Mouse (Mus musculus) spleen, adult 2 months (tissue): ENCODE measurements around the gene Gm12394. TPM values are rescaled to one million over a fixed set of nuclear protein-coding genes. Genes with fewer than 3 reads are reported as not detected.

Experiments used
- DNase-seq, 2 experiments: peaks; one replicate each; pipeline versions ENCODE4 v3.0.0 to v3.0.0-alpha.2; 2012 to 2021; ENCODE audit warnings: low spot score in 2 of 2, low read depth in 1 of 2
- H3K27ac ChIP-seq: fragments of 200-500 bp; 2 replicates; pipeline ENCODE4 v1.5.1; 2012; ENCODE audit warnings: low read length, inconsistent platforms; ENCODE audit not compliant: insufficient read depth
- H3K27me3 ChIP-seq: fragments of 200-500 bp; 2 replicates; pipeline ENCODE4 v1.6.1; 2012; ENCODE audit warnings: mild to moderate bottlenecking, moderate library complexity, low read length, inconsistent platforms; ENCODE audit not compliant: control insufficient read depth, insufficient read depth
- H3K36me3 ChIP-seq: fragments of 200-500 bp; 2 replicates; pipeline ENCODE4 v1.6.1; 2012; ENCODE audit warnings: mild to moderate bottlenecking, low read length, inconsistent platforms; ENCODE audit not compliant: control insufficient read depth, insufficient read depth
- H3K4me1 ChIP-seq: fragments of 200-500 bp; 2 replicates; pipeline ENCODE4 v1.6.1; 2011; ENCODE audit warnings: inconsistent platforms; ENCODE audit not compliant: control insufficient read depth, insufficient read depth, insufficient read length
- H3K4me3 ChIP-seq: fragments of 200-500 bp; 2 replicates; pipeline ENCODE4 v1.5.1; 2011; ENCODE audit warnings: mild to moderate bottlenecking, inconsistent platforms; ENCODE audit not compliant: insufficient read depth, insufficient read length; ENCODE audit errors: extremely low read depth
- CTCF ChIP-seq: fragments of 200-500 bp; IDR thresholded peaks from 2 replicates; pipeline ENCODE4 v1.5.1; 2011; ENCODE audit warnings: mild to moderate bottlenecking, inconsistent platforms; ENCODE audit not compliant: insufficient read depth, insufficient read length, insufficient replicate concordance; ENCODE audit errors: extremely low read depth
- POLR2A ChIP-seq: fragments of 200-500 bp; IDR thresholded peaks from 2 replicates; pipeline ENCODE4 v1.6.1; 2011; ENCODE audit warnings: low read depth, low read length, inconsistent platforms
- WGBS: fragments of 180-500 bp; shearing (Covaris S2); methylation state at CpG from one replicate; pipeline ENCODE4 v1.1.7; 2018; 5-methylcytosine and 5-hydroxymethylcytosine counted together
- polyA plus RNA-seq: library from polyadenylated mRNA; depleted of rRNA; stranded (reverse); fragments of >200 nt; gene quantifications from 2 replicates; pipeline ENCODE4 v1.2.3, GENCODE M21; 2012

Gm12394 gene
- polyA plus RNA-seq, 1 experiment = not detected

DNA sequence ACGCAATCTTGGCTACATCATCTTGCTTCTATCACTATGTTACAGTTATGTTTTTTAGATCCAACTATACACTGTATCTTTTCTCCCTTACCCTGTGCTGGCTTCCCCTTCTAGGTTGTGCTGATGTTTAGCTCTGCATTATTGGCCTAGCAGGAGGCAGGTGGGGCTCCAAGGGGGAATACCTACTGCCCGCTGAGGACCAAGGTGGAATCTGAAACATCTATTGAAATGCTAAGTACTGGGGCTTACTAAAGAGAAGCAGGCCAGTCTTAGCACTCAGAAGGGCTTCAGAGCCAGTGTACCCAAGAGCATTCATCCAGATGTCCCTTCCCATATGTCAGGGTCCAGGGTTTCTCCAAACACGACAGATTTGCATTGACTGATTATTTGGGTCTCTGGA lies 42.3 kb upstream of the Gm12394 start:
- no peaks in the 10 kb centered on the region; the same call in 1 of the 2 replicates for H3K27me3 ChIP-seq
- H3K4me1 ChIP-seq = no peaks in the 10 kb centered on the region
- no peak overlapping the region for H3K4me3 ChIP-seq
- DNase-seq = no peak
- TF ChIP-seq CTCF = no peak
- no peak for TF ChIP-seq POLR2A
- WGBS = 84% methylated on average over 3 of the region's 3 CpGs
- no peak overlapping the region for H3K27ac ChIP-seq
- no peaks in the 10 kb centered on the region for H3K36me3 ChIP-seq

DNA sequence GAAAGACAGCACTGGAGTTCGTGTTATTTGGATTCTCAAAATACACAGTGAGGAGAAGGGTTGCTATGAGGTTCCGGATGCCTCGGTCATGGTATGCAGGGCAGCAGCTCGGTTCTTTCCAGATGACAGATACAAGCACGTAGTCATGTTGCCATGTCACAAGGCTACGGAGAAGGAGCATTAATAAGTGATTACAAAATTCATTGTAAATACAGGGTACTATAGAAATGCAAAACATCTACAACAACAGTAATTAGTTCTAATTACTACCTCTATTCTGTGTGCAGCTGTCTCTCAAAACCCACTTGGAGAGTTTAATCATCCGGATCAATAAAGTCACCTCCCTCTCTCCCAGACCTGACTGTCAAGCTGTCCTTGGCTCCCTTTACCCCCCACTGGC lies 38.5 kb upstream of the Gm12394 start:
- H3K27ac ChIP-seq = no peak overlapping the region
- H3K4me1 ChIP-seq = no peaks in the 10 kb centered on the region
- TF ChIP-seq POLR2A = no peak
- TF ChIP-seq CTCF = no peak
- no peaks in the 10 kb centered on the region; the same call in 1 of the 2 replicates for H3K27me3 ChIP-seq
- H3K4me3 ChIP-seq = no peak overlapping the region
- 88% methylated on average over 7 of the region's 7 CpGs for WGBS
- H3K36me3 ChIP-seq = no peaks in the 10 kb centered on the region
- no peak for DNase-seq

- Histone ChIP-seq H3K4me1 (no peaks in the 10 kb centered on the region), H3K36me3 (no peaks in the 10 kb centered on the region), H3K27me3 (no peaks in the 10 kb centered on the region; the same call in 1 of the 2 replicates), H3K4me3 (no peak overlapping the region), H3K27ac (no peak overlapping the region)
- TF ChIP-seq CTCF (no peak), POLR2A (no peak)
- WGBS = 85% methylated on average over 7 of the region's 7 CpGs
- DNase-seq = no peak
Observed at GRCm38 (mm10) chr4:42891176-42891575, 34.6 kb upstream of the Gm12394 start.

DNA sequence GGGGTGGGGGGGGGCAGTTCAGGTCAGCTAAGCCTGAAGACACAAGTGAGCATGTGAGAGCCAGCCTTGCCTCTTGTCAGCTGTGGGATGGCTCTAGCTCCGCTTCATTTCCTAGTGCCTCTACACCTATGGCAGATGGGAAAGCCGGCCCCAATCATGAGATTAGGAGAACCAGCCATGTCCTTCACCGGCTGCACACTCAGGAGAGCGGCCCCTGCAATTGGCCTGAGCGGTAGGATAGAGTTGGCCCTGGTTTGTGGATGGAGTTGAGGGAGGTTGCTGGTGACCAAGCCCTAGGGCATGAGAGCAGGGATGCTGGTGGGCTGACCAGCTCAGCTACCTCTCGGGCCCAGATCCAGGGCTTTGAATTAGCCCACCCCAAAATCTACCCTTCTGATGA lies 32.2 kb upstream of the Gm12394 start:
- Histone ChIP-seq H3K4me1 (no peaks in the 10 kb centered on the region), H3K27me3 (no peaks in the 10 kb centered on the region), H3K36me3 (no peaks in the 10 kb centered on the region), H3K4me3 (no peak overlapping the region), H3K27ac (no peak overlapping the region)
- no peak for DNase-seq
- 94% methylated on average over 6 of the region's 6 CpGs for WGBS
- TF ChIP-seq POLR2A (no peak), CTCF (no peak)

DNA sequence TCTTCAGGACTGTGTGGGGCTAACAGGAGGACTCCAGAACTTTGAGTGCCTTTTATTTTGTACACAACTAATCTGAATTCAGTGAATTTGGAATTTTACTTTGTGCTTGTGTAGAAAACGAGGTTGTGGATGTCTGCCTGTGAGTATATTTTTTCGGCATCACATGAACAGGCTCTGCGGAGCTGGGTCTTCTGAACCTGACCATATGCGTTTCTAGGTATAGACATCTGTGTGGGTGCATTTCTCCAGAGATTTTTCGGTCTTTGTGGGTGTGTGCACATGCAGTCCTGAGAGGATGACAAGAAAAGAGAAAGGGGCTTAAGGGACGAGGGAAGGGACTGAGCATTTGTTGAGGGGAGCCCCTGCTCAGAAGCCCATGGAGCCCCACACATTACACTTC lies 30.4 kb upstream of the Gm12394 start:
- no peaks in the 10 kb centered on the region for H3K4me1 ChIP-seq
- no peak overlapping the region for H3K4me3 ChIP-seq
- no peak for DNase-seq
- 89% methylated on average over 6 of the region's 6 CpGs for WGBS
- no peaks in the 10 kb centered on the region for H3K27me3 ChIP-seq
- no peak overlapping the region for H3K27ac ChIP-seq
- no peak for TF ChIP-seq POLR2A
- TF ChIP-seq CTCF = no peak
- no peaks in the 10 kb centered on the region for H3K36me3 ChIP-seq

GRCm38 (mm10) chr4:42880677-42880948 lies 24.0 kb upstream of the Gm12394 start:
- H3K27me3 ChIP-seq = no peaks in the 10 kb centered on the region
- H3K27ac ChIP-seq = no peak overlapping the region
- H3K4me1 ChIP-seq = no peaks in the 10 kb centered on the region; the same call in 1 of the 2 replicates
- H3K4me3 ChIP-seq = peak overlapping the region; percentile 23; the same call in 1 of the 2 replicates
- H3K36me3 ChIP-seq = no peaks in the 10 kb centered on the region
- no peak for DNase-seq
- no peak for TF ChIP-seq CTCF
- TF ChIP-seq POLR2A = no peak
- WGBS = 5% methylated on average over 1 of the region's 1 CpGs

- WGBS = 43% methylated on average over 16 of the region's 16 CpGs
- no peak for DNase-seq
- H3K36me3 ChIP-seq = no peaks in the 10 kb centered on the region
- no peak for TF ChIP-seq CTCF
- no peak for TF ChIP-seq POLR2A
- no peaks in the 10 kb centered on the region for H3K27me3 ChIP-seq
- H3K4me3 ChIP-seq = peak overlapping the region; percentile 23; the same call in 1 of the 2 replicates
- no peak overlapping the region for H3K27ac ChIP-seq
- H3K4me1 ChIP-seq = no peaks in the 10 kb centered on the region; the same call in 1 of the 2 replicates
Observed at GRCm38 (mm10) chr4:42879829-42880676, 23.5 kb upstream of the Gm12394 start.
